Mouse (Mus musculus) intestine, embryonic 14.5 days (tissue): ENCODE data around the gene 5830473C10Rik. TPM values are rescaled to one million over a fixed set of nuclear protein-coding genes. Genes with fewer than 3 reads are reported as not detected.

Source experiments
- ATAC-seq: fragments of 200-750 bp; cut with Nextera tagmentation; replicated peaks from 2 replicates; pipeline ENCODE4 v1.8.0; 2017; ENCODE audit warnings: low read depth, moderate number of reproducible peaks, moderate TSS enrichment, moderate library complexity; ENCODE audit not compliant: low FRiP score, low TSS enrichment
- DNase-seq: peaks from one replicate; pipeline ENCODE4 v3.0.0-alpha.2; 2018; ENCODE audit warnings: low spot score
- H3K27ac ChIP-seq: fragments of 300-500 bp; sonication (generic); 2 replicates; pipeline ENCODE4 v1.5.1; 2014; ENCODE audit warnings: low read depth, mild to moderate bottlenecking, control low read depth
- H3K27me3 ChIP-seq: fragments of 300-500 bp; sonication (generic); replicated peaks from 2 replicates; pipeline ENCODE4 v1.6.1; 2014; ENCODE audit warnings: low read length, control low read depth; ENCODE audit not compliant: control insufficient read depth, insufficient read depth
- H3K36me3 ChIP-seq: fragments of 300-500 bp; sonication (generic); 2 replicates; pipeline ENCODE4 v1.6.1; 2014; ENCODE audit warnings: low read length, control low read depth; ENCODE audit not compliant: control insufficient read depth, insufficient read depth
- H3K4me1 ChIP-seq: fragments of 300-500 bp; sonication (generic); replicated peaks from 2 replicates; pipeline ENCODE4 v1.6.1; 2014; ENCODE audit warnings: low read length, control low read depth, mixed read lengths; ENCODE audit not compliant: control insufficient read depth, insufficient read depth
- H3K4me2 ChIP-seq: fragments of 300-500 bp; sonication (generic); 2 replicates; pipeline ENCODE4 v1.6.1; 2014; ENCODE audit warnings: low read length
- H3K4me3 ChIP-seq: fragments of 300-500 bp; sonication (generic); 2 replicates; pipeline ENCODE4 v1.5.1; 2014; ENCODE audit warnings: low read depth, low read length, control low read depth, mixed read lengths
- H3K9ac ChIP-seq: fragments of 300-500 bp; sonication (generic); 2 replicates; pipeline ENCODE4 v1.6.1; 2014; ENCODE audit warnings: mild to moderate bottlenecking, low read length
- H3K9me3 ChIP-seq: fragments of 300-500 bp; sonication (generic); 2 replicates; pipeline ENCODE4 v1.6.1; 2016; ENCODE audit warnings: low read length, control low read depth; ENCODE audit not compliant: control insufficient read depth
- WGBS: fragments of 180-500 bp; shearing (Covaris S2); extraction: QIAGEN DNeasy Blood & Tissue Kit; methylation state at CpG from one replicate; pipeline ENCODE4 v1.1.7; 2014; 5-methylcytosine and 5-hydroxymethylcytosine counted together
- polyA plus RNA-seq: library from polyadenylated mRNA; unstranded; fragments of >200 nt; fragmentation: Nextera tagmentation; extraction: Ambion mirVana; gene quantifications from 2 replicates; pipeline ENCODE4 v1.2.1, GENCODE M21; 2014

Gene 5830473C10Rik
- polyA plus RNA-seq, 1 experiment from 2014 or later: 0.18 TPM

- DNase-seq: no peak
- 84% methylated on average over 5 of the region's 5 CpGs for WGBS
- Histone ChIP-seq H3K36me3 (no peaks in the 10 kb centered on the region), H3K4me2 (no peak overlapping the region), H3K27me3 (no peaks in the 10 kb centered on the region), H3K9ac (no peak overlapping the region), H3K27ac (no peak overlapping the region), H3K4me3 (no peak overlapping the region), H3K4me1 (peaks cover 2% of the 10 kb centered on the region; the same call in 1 of the 2 replicates), H3K9me3 (no peaks in the 10 kb centered on the region)
- ATAC-seq: no peak
These were observed 85.5 kb downstream of the 5830473C10Rik start for GRCm38 (mm10) chr5:90646398-90646797.

Other genes starting within 250 kb of the 5830473C10Rik start
- 38.3 and 38.6 TPM in 2 replicates for gene Ankrd17, start 194.5 kb upstream of the 5830473C10Rik start, polyA plus RNA-seq
- gene Gm9958, start 193.9 kb upstream of the 5830473C10Rik start, polyA plus RNA-seq: 5.0 and 5.2 TPM in 2 replicates
- gene Alb, start 100.2 kb upstream of the 5830473C10Rik start, polyA plus RNA-seq: 0.16 and 1.0 TPM in 2 replicates
- 23.1 and 32.8 TPM in 2 replicates for gene Afp, start 70.4 kb upstream of the 5830473C10Rik start, polyA plus RNA-seq
- 8.9 and 9.3 TPM in 2 replicates for gene Afm, start 42.2 kb upstream of the 5830473C10Rik start, polyA plus RNA-seq
- 11.7 and 12.0 TPM in 2 replicates for gene Rassf6, start 79.5 kb downstream of the 5830473C10Rik start, polyA plus RNA-seq
- gene Cxcl5, start 198.3 kb downstream of the 5830473C10Rik start, polyA plus RNA-seq: 0.34 TPM in 2 replicates
- 2.8 and 3.5 TPM in 2 replicates for gene Ppbp, start 207.4 kb downstream of the 5830473C10Rik start, polyA plus RNA-seq
- gene Pf4, start 211.3 kb downstream of the 5830473C10Rik start, polyA plus RNA-seq: 44.3 and 55.9 TPM in 2 replicates
- gene Cxcl3, start 225.0 kb downstream of the 5830473C10Rik start, polyA plus RNA-seq: not detected in 2 replicates
- gene Cxcl15, start 233.4 kb downstream of the 5830473C10Rik start, polyA plus RNA-seq: 0.19 TPM in 1 of 2 replicates, not detected in the other